Mouse (Mus musculus): ENCODE measurements at regions not wholly inside any gene's neighbourhood (a gene's known extent, or its start where the extent isn't known, plus 50 kb on each side); places are given as distances from the start of the nearest gene placed in this dataset.

DNA sequence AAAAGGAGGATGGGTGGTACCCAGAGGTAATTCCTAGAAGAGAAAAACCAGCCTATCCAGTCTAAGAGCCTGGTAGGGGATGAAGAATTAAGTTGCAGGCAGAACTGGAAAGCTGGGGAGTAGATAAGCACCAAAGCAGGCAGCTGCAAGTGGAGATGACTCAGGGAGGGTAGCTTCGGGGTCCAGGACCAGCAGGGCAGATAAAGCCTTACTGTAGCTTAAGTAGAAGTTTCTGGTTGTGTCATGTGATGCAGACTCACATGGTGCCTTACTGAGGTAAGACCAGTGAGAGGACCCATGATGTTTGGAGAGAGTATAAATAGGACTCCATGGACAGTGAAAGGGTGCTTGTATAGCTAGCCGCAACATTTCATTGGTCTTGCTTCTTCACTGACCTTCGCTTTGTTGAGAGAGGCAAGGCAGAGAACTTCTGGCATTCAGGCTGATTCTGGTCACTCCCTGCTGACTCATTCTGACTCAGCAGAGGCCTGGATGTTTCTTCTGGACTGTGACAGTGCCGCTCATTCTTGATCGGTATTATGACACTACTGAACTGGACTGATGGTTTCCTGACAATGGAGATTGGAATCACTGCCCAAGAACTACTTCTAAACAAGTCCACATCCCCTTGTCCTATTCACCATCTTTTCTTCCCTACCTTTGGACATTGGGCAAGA, 315.7 kb upstream of the Acvr2a start:
- no peak for ATAC-seq (replicated peaks; ENCODE audit: insufficient number of reproducible peaks, low FRiP score, low TSS enrichment, poor library complexity, severe bottlenecking)

- ATAC-seq (replicated peaks; ENCODE audit: insufficient number of reproducible peaks, low FRiP score, low TSS enrichment, poor library complexity, severe bottlenecking), result no peak
These were observed 314.5 kb upstream of the Acvr2a start for GRCm38 (mm10) chr2:48499396-48499795.

DNA sequence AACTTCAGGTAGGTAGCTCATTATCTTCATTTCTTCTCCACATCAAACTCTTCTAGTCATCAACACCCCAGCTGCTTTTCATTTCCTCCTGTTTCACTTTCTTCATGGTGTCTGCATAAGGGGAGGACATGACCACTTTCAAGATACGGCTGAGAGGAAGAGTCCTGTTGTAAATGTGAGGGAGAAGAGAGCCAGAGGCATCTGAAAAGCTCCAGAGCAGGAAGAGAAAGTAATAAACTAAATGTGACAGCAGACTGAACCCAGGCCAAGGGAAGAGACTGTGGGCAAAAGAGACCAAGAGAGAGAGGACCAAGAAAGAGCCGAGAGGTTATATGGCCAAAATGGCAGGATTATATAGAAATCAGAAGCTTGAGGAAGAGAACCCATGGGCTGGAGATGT, 312.5 kb upstream of the Acvr2a start:
- no peak for ATAC-seq (replicated peaks; ENCODE audit: insufficient number of reproducible peaks, low FRiP score, low TSS enrichment, poor library complexity, severe bottlenecking)

DNA sequence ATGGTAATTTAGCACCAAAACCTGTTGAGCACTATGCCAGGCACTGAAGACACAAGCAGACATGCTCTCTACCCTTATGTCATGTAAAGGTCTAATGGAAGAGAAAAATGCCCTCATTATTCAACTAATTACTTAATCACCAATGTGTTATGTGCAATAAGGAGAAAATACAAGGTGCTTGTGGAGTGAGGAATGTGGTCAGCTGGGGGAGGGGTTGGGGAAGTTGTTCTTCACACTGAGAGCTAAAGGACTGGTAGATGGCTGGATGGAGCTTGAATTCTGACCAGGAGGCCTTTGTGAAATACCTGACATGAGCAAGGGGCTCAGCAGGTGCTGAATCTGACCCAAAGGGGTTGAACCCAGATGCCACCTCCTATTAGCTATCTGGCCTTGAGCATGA, 300.1 kb upstream of the Acvr2a start:
- no peak for ATAC-seq (replicated peaks; ENCODE audit: insufficient number of reproducible peaks, low FRiP score, low TSS enrichment, poor library complexity, severe bottlenecking)

- no peak for ATAC-seq (replicated peaks; ENCODE audit: insufficient number of reproducible peaks, low FRiP score, low TSS enrichment, poor library complexity, severe bottlenecking)
These were observed 294.0 kb upstream of the Acvr2a start for GRCm38 (mm10) chr2:48519838-48520404.

- no peak for ATAC-seq (replicated peaks; ENCODE audit: insufficient number of reproducible peaks, low FRiP score, low TSS enrichment, poor library complexity, severe bottlenecking)
These were observed 293.4 kb upstream of the Acvr2a start for GRCm38 (mm10) chr2:48520535-48520971.

DNA sequence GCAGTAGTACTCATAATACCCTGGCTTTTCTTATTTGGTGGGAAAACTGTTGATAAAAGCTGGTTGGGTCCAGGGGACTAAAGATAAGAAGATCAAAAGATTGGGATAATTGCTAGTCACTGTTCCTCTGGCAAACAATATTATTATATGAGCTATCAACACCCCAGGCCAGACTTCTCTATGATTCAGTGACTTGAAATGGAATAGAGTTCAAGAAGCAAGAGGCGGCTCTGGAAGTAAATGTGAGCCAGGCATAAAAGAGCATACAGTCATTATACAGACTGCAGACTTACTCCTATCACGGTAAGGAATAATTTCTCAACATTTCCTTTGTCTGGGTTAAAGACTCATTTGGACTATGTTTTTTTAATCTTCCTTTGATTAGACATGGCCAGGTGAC, 278.5 kb upstream of the Acvr2a start:
- no peak for ATAC-seq (replicated peaks; ENCODE audit: insufficient number of reproducible peaks, low FRiP score, low TSS enrichment, poor library complexity, severe bottlenecking)

GRCm38 (mm10) chr2:48536930-48537329, 277.0 kb upstream of the Acvr2a start:
- no peak for ATAC-seq (replicated peaks; ENCODE audit: insufficient number of reproducible peaks, low FRiP score, low TSS enrichment, poor library complexity, severe bottlenecking)

DNA sequence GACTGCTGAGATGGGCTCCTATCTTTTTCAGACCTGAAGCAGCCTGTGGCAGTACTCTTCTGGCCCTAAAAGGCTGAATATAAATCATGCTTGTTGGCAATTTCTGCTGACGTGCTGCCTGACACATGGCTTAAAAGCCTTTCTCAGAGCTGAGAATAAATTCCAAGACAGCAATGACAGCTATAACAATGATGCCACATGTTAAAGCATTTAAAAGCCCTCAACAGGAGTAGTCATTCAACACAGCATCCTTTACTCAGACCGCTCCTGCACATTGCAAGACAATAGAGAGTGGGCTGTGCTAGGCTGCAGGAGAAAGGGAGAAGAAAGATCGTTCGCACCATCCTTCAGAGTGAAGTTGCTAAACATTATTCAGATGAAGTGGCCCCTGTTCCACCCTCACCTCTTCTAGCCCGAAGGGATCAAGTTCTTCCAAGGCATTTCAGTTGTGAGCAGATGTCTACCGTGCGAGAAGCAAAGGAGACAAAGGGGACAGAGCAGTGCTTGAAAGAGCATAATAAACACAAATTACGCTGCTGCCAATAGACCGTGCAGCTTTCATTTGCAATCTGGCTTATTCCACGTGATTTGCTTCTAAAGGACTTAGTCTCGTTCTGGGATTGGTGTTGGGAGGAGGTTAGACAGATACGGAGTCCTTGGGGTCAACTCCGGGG, 275.1 kb upstream of the Acvr2a start:
- no peak for ATAC-seq (replicated peaks; ENCODE audit: insufficient number of reproducible peaks, low FRiP score, low TSS enrichment, poor library complexity, severe bottlenecking)

- ATAC-seq (replicated peaks; ENCODE audit: insufficient number of reproducible peaks, low FRiP score, low TSS enrichment, poor library complexity, severe bottlenecking), result no peak
These were observed 274.3 kb upstream of the Acvr2a start for GRCm38 (mm10) chr2:48539465-48540055.

DNA sequence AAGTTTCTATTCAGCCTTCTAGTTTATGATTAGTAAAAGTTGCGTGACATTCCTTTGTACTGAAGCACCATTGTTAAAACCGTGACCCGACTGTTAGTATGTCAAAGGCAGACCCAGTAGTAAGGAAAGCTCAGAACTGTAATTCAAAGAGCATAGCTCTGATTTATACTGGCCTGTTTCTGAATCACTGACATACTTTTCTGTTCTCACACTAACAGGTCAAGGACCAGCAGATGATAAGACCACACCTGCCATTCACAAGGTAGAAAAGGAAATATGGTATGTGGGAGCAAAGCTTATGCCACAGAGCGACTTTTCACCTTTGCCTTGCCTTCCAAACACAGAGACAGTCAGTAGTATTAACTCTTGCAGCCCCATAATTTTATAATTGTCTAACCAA, 269.5 kb upstream of the Acvr2a start:
- no peak for ATAC-seq (replicated peaks; ENCODE audit: insufficient number of reproducible peaks, low FRiP score, low TSS enrichment, poor library complexity, severe bottlenecking)

DNA sequence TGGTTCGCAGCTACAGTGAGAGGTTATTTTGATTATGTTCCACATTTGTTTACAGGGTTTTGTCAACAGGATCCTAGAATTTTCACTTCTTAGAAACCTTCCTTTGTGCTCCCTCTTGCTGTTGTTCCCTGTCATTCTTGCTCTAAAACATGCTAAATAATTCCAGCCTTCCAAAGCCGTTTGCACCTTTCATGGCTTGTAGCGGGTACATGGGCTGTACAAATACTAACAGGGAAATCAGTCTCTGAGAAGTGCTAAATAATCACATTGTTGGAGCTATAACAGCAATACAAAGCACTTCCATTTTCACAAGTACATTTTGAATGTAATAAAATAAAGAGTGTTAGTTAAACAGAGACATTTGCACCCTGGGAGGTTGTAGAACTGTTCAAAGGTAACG, 268.8 kb upstream of the Acvr2a start:
- no peak for ATAC-seq (replicated peaks; ENCODE audit: insufficient number of reproducible peaks, low FRiP score, low TSS enrichment, poor library complexity, severe bottlenecking)

- no peak for ATAC-seq (replicated peaks; ENCODE audit: insufficient number of reproducible peaks, low FRiP score, low TSS enrichment, poor library complexity, severe bottlenecking)
These were observed 268.2 kb upstream of the Acvr2a start for GRCm38 (mm10) chr2:48545679-48546078.

DNA sequence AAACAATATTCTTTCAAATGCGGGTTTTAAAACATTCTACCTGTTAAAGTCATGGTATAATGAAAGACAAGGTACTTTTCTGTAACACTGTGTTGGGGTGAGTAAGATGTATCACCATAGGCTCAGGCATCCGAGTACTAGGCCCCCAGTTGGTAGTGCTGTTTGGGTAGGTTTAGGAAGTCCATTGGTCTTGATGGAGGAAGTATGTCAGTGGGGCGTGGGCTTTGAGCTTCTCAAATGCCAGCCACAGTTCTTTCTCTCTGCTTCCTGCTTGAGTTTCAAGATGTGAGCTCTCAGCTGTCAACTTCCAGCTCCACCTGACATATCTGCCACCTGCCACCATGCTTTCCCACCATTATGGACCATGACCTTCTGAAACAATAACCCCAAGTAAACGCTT, 267.7 kb upstream of the Acvr2a start:
- no peak for ATAC-seq (replicated peaks; ENCODE audit: insufficient number of reproducible peaks, low FRiP score, low TSS enrichment, poor library complexity, severe bottlenecking)

- no peak for ATAC-seq (replicated peaks; ENCODE audit: insufficient number of reproducible peaks, low FRiP score, low TSS enrichment, poor library complexity, severe bottlenecking)
These were observed 257.3 kb upstream of the Acvr2a start for GRCm38 (mm10) chr2:48556600-48556999.

DNA sequence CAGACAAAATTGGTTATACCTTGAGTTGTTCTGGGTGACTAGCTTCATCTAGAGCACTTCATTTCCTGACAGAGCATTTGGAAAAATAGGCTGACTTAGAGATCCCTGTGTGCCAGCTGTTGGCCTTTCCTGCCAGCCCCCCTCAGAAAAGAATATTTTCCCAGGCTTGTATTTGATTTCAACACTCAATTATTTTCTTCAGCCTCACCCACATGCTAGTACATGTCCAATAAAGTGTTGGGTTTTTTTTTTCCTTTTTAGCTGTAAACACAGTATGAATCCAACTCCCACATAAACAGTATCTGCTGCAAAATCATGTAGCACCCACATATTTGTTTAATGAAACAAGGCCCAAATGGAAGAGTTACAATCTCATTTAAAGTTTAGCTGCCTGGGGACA, 256.8 kb upstream of the Acvr2a start:
- no peak for ATAC-seq (replicated peaks; ENCODE audit: insufficient number of reproducible peaks, low FRiP score, low TSS enrichment, poor library complexity, severe bottlenecking)

- ATAC-seq (replicated peaks; ENCODE audit: insufficient number of reproducible peaks, low FRiP score, low TSS enrichment, poor library complexity, severe bottlenecking), result no peak
These were observed 255.3 kb upstream of the Acvr2a start for GRCm38 (mm10) chr2:48558641-48559040.

DNA sequence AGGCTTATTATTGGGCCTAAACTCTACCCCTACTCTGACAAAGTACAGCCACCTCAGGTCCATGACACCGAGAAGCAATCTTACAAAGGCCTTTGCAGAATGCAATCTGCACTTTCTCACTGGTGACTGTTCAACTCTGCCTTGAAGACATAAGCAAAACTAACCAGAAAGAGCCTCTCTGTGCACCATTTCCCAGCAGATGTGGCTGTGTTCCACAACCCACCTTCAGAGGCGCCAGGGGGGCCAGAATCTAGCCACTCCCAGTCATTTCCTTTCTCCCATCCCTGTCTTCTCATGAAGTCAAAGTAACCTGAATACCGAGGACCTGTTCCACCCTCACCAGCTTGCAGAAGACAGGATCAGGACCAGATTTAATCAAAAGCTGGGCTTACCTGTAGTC, 250.3 kb upstream of the Acvr2a start:
- ATAC-seq (replicated peaks; ENCODE audit: insufficient number of reproducible peaks, low FRiP score, low TSS enrichment, poor library complexity, severe bottlenecking), result no peak

GRCm38 (mm10) chr2:48564170-48564569, 249.7 kb upstream of the Acvr2a start:
- no peak for ATAC-seq (replicated peaks; ENCODE audit: insufficient number of reproducible peaks, low FRiP score, low TSS enrichment, poor library complexity, severe bottlenecking)

DNA sequence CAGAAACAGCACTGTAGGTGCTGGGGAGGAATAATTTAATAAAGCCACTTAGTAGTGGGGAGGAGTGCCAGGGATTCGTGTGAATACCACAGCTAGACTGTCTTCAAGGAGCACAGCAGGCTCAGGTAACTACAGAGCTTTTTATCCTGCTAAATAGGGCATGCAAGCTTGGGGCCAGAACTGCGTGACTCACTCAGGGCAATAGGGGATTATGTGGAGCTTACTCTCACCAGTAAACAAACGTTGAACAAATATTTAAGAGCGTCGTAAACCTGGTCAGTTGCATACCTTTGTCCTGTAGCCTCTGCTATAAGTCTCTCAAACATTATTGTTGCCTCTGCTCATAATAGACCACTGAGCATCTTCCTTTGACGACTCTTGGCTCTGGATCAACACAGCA, 246.0 kb upstream of the Acvr2a start:
- no peak for ATAC-seq (replicated peaks; ENCODE audit: insufficient number of reproducible peaks, low FRiP score, low TSS enrichment, poor library complexity, severe bottlenecking)

All from monocyte, adult 5-6 weeks (primary cell).